ENCODE assay signal across 8 mouse cellular contexts in the genomic region with DNA sequence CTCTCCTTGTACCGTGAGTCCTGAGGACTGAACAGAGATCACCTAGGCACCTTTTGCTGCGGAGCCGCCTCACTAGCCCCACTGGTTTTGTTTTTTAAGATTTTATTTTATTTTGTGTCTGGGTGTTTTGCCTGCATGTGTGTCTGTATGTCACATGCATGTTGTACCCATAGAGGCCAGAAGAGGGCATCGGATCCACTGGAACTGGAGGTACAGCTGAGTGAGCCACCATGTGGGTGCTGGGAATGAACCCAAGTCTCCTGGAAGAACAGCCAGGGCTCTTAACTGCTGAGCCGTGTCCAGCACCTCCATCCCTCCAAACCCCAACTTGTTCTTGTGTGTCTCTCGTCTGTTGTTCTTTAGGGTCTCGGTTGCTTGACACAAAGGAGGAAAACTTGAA. TPM values are rescaled to one million over a fixed set of nuclear protein-coding genes. Genes with fewer than 3 reads are reported as not detected.
DNase-seq lines count a peak whose midpoint lies in the region; ATAC-seq and TF ChIP-seq lines count a peak whose summit lies in the region.
"Had no signal": no experiment of that assay in that cellular context is flagged by ENCODE, and none has a peak within 500 bp of the region (broad histone marks: within the 10 kb centered on the region; RNA-seq: fewer than 3 reads in every experiment).

No protein-coding gene starts in this region.

- H3K4me1 ChIP-seq in hindbrain, postnatal 0 days (ENCODE audit: insufficient read depth, low read length): no peaks in the 10 kb centered on the region
- H3K4me1 ChIP-seq in hindbrain, embryonic 13.5 days (replicated peaks): no peaks in the 10 kb centered on the region
- H3K4me1 ChIP-seq in thymus, adult 2 months (replicated peaks; ENCODE audit: control insufficient read depth, insufficient read depth, low read length): no peaks in the 10 kb centered on the region
- no peaks in the 10 kb centered on the region for H3K4me1 ChIP-seq in liver, postnatal 0 days (ENCODE audit: insufficient read depth)
- H3K4me1 ChIP-seq: embryonic facial prominence, embryonic 12.5 days had no signal

- H3K4me3 ChIP-seq in hindbrain, postnatal 0 days (ENCODE audit: low read length): no peak overlapping the region
- H3K4me3 ChIP-seq in hindbrain, embryonic 13.5 days: no peak overlapping the region
- no peak overlapping the region for H3K4me3 ChIP-seq in thymus, adult 2 months (ENCODE audit: control insufficient read depth, insufficient read depth, low read length)
- no peak overlapping the region for H3K4me3 ChIP-seq in liver, postnatal 0 days (ENCODE audit: low read depth, low read length)
- H3K4me3 ChIP-seq: embryonic facial prominence, embryonic 12.5 days had no signal

- H3K4me2 ChIP-seq in hindbrain, postnatal 0 days (ENCODE audit: low read depth, low read length): no peak overlapping the region
- no peak overlapping the region for H3K4me2 ChIP-seq in hindbrain, embryonic 13.5 days
- no peak overlapping the region for H3K4me2 ChIP-seq in liver, postnatal 0 days (ENCODE audit: low read depth, low read length)
- H3K4me2 ChIP-seq: embryonic facial prominence, embryonic 12.5 days had no signal

- H3K27me3 ChIP-seq in hindbrain, postnatal 0 days (ENCODE audit: insufficient read depth, low read length): no peaks in the 10 kb centered on the region
- no peaks in the 10 kb centered on the region for H3K27me3 ChIP-seq in hindbrain, embryonic 13.5 days
- no peaks in the 10 kb centered on the region for H3K27me3 ChIP-seq in thymus, adult 2 months (ENCODE audit: control insufficient read depth, insufficient read depth, low read length)
- no peaks in the 10 kb centered on the region for H3K27me3 ChIP-seq in liver, postnatal 0 days (ENCODE audit: insufficient read depth, low read length)
- H3K27me3 ChIP-seq: embryonic facial prominence, embryonic 12.5 days had no signal

- H3K9ac ChIP-seq in hindbrain, postnatal 0 days (replicated peaks; ENCODE audit: low read length): no peak overlapping the region
- H3K9ac ChIP-seq in hindbrain, embryonic 13.5 days: no peak overlapping the region
- H3K9ac ChIP-seq in liver, postnatal 0 days (replicated peaks): no peak overlapping the region
- H3K9ac ChIP-seq: embryonic facial prominence, embryonic 12.5 days had no signal

- TF ChIP-seq CTCF in hindbrain, postnatal 0 days (IDR thresholded peaks at IDR 0.05; ENCODE audit: low read depth): peak; percentile 68
- peak; percentile 61; the same call in 1 of the 2 replicates for TF ChIP-seq CTCF in thymus, adult 2 months (IDR thresholded peaks at IDR 0.05; ENCODE audit: borderline replicate concordance, control insufficient read depth, extremely low read depth, insufficient read depth, low read length, poor library complexity)
- peak; percentile 62 for TF ChIP-seq CTCF in liver, postnatal 0 days (IDR thresholded peaks at IDR 0.05; ENCODE audit: low read depth)

- H3K9me3 ChIP-seq in hindbrain, postnatal 0 days (ENCODE audit: low read length): no peaks in the 10 kb centered on the region
- H3K9me3 ChIP-seq in hindbrain, embryonic 13.5 days: no peaks in the 10 kb centered on the region
- no peaks in the 10 kb centered on the region for H3K9me3 ChIP-seq in liver, postnatal 0 days (ENCODE audit: low read length)
- H3K9me3 ChIP-seq: embryonic facial prominence, embryonic 12.5 days had no signal

- peak; percentile 69 for ATAC-seq in hindbrain, postnatal 0 days
- no peak for ATAC-seq in hindbrain, embryonic 13.5 days (ENCODE audit: low FRiP score)
- ATAC-seq in liver, postnatal 0 days: no peak

- H3K27ac ChIP-seq in hindbrain, postnatal 0 days: no peak overlapping the region
- no peak overlapping the region for H3K27ac ChIP-seq in hindbrain, embryonic 13.5 days
- H3K27ac ChIP-seq in thymus, adult 2 months (ENCODE audit: control insufficient read depth, insufficient read depth, low read length): no peak overlapping the region
- no peak overlapping the region for H3K27ac ChIP-seq in liver, postnatal 0 days (ENCODE audit: low read depth)
- H3K27ac ChIP-seq: embryonic facial prominence, embryonic 12.5 days had no signal

- TF ChIP-seq POLR2A in thymus, adult 2 months (IDR thresholded peaks at IDR 0.05; ENCODE audit: control insufficient read depth, extremely low read depth, insufficient read depth, low read length, poor library complexity): no peak

- DNase-seq in hindbrain, postnatal 0 days (ENCODE audit: low spot score): peak; percentile 74
- peak; percentile 55 for DNase-seq in thymus, adult 2 months
- DNase-seq in thymus, adult 18-20 months: no peak
- DNase-seq in cerebellum, postnatal 36 days: peak; percentile 42 to 59
- peak; percentile 52 for DNase-seq in liver, postnatal 0 days
- DNase-seq in urinary bladder, postnatal 36 days (ENCODE audit: low spot score in 2 of 2): no peak

- no peak for TF ChIP-seq EP300 in liver, postnatal 0 days (IDR thresholded peaks at IDR 0.05; ENCODE audit: low read depth)

- peaks cover 86% of the 10 kb centered on the region for H3K36me3 ChIP-seq in hindbrain, postnatal 0 days (ENCODE audit: insufficient read depth, low read length)
- peaks cover 97% of the 10 kb centered on the region for H3K36me3 ChIP-seq in hindbrain, embryonic 13.5 days
- H3K36me3 ChIP-seq in thymus, adult 2 months (ENCODE audit: control insufficient read depth, insufficient read depth, low read length): peaks cover 98% of the 10 kb centered on the region
- peaks cover 93% of the 10 kb centered on the region for H3K36me3 ChIP-seq in liver, postnatal 0 days (replicated peaks; ENCODE audit: insufficient read depth, low read length)

- WGBS in hindbrain, postnatal 0 days: 89% methylated on average over 7 of the region's 7 CpGs
- 94% methylated on average over 7 of the region's 7 CpGs for WGBS in hindbrain, embryonic 13.5 days
- WGBS in thymus, adult 2 months: 96% methylated on average over 7 of the region's 7 CpGs
- WGBS in liver, postnatal 0 days (ENCODE audit: insufficient replicate concordance): 92% methylated on average over 7 of the region's 7 CpGs

RNA-seq across cellular contexts. Expression of gene Chd4, which starts 15.1 kb away (rescaled TPM):
- 101 and 106 TPM in 2 replicates for total RNA-seq in hindbrain, postnatal 0 days (2014; rRNA removed)
- polyA plus RNA-seq in hindbrain, postnatal 0 days (2015; fragmentation: Nextera tagmentation; extraction: Ambion mirVana): 90.2 and 94.7 TPM in 2 replicates
- polyA plus RNA-seq in hindbrain, embryonic 13.5 days (2015; fragmentation: Nextera tagmentation; extraction: Ambion mirVana): 123 and 126 TPM in 2 replicates
- 127 and 211 TPM in 2 replicates for polyA plus RNA-seq in thymus, adult 2 months (2012; rRNA removed)
- polyA plus RNA-seq in liver, postnatal 0 days (2015; fragmentation: Nextera tagmentation; extraction: Ambion mirVana): 20.0 and 24.5 TPM in 2 replicates

RNA-seq across cellular contexts. Expression of gene Nop2, which starts 20.8 kb away (rescaled TPM):
- 33.9 and 34.2 TPM in 2 replicates for total RNA-seq in hindbrain, postnatal 0 days (2014; rRNA removed)
- 37.3 and 38.8 TPM in 2 replicates for polyA plus RNA-seq in hindbrain, postnatal 0 days (2015; fragmentation: Nextera tagmentation; extraction: Ambion mirVana)
- 47.9 and 48.6 TPM in 2 replicates for polyA plus RNA-seq in hindbrain, embryonic 13.5 days (2015; fragmentation: Nextera tagmentation; extraction: Ambion mirVana)
- 26.4 and 28.6 TPM in 2 replicates for polyA plus RNA-seq in thymus, adult 2 months (2012; rRNA removed)
- 23.2 and 24.8 TPM in 2 replicates for polyA plus RNA-seq in liver, postnatal 0 days (2015; fragmentation: Nextera tagmentation; extraction: Ambion mirVana)

RNA-seq across cellular contexts. Expression of gene Iffo1, which starts 34.1 kb away (rescaled TPM):
- total RNA-seq in hindbrain, postnatal 0 days (2014; rRNA removed): 29.1 and 30.5 TPM in 2 replicates
- 20.3 and 20.6 TPM in 2 replicates for polyA plus RNA-seq in hindbrain, postnatal 0 days (2015; fragmentation: Nextera tagmentation; extraction: Ambion mirVana)
- 17.2 and 19.7 TPM in 2 replicates for polyA plus RNA-seq in hindbrain, embryonic 13.5 days (2015; fragmentation: Nextera tagmentation; extraction: Ambion mirVana)
- 90.4 and 94.6 TPM in 2 replicates for polyA plus RNA-seq in thymus, adult 2 months (2012; rRNA removed)
- 4.2 and 4.8 TPM in 2 replicates for polyA plus RNA-seq in liver, postnatal 0 days (2015; fragmentation: Nextera tagmentation; extraction: Ambion mirVana)

RNA-seq across cellular contexts. Expression of gene Lpar5, which starts 43.2 kb away (rescaled TPM):
- total RNA-seq in hindbrain, postnatal 0 days (2014; rRNA removed): 0.75 and 1.8 TPM in 2 replicates
- 0.68 and 0.88 TPM in 2 replicates for polyA plus RNA-seq in hindbrain, postnatal 0 days (2015; fragmentation: Nextera tagmentation; extraction: Ambion mirVana)
- 0.55 and 0.65 TPM in 2 replicates for polyA plus RNA-seq in hindbrain, embryonic 13.5 days (2015; fragmentation: Nextera tagmentation; extraction: Ambion mirVana)
- polyA plus RNA-seq in thymus, adult 2 months (2012; rRNA removed): 35.7 and 40.0 TPM in 2 replicates
- polyA plus RNA-seq in liver, postnatal 0 days (2015; fragmentation: Nextera tagmentation; extraction: Ambion mirVana): 0.57 and 0.85 TPM in 2 replicates

RNA-seq across cellular contexts. Expression of gene Gapdh, which starts 55.3 kb away (rescaled TPM):
- total RNA-seq in hindbrain, postnatal 0 days (2014; rRNA removed): 2,711 and 2,736 TPM in 2 replicates
- 1,874 and 1,919 TPM in 2 replicates for polyA plus RNA-seq in hindbrain, postnatal 0 days (2015; fragmentation: Nextera tagmentation; extraction: Ambion mirVana)
- 1,320 and 1,327 TPM in 2 replicates for polyA plus RNA-seq in hindbrain, embryonic 13.5 days (2015; fragmentation: Nextera tagmentation; extraction: Ambion mirVana)
- polyA plus RNA-seq in thymus, adult 2 months (2012; rRNA removed): 3,688 and 4,326 TPM in 2 replicates
- 1,355 and 1,565 TPM in 2 replicates for polyA plus RNA-seq in liver, postnatal 0 days (2015; fragmentation: Nextera tagmentation; extraction: Ambion mirVana)

Comparison
In these comparisons a context has a peak if more than half of its experiments do, and no peak if none do; other contexts are left out.
1. DNase-seq: peak in hindbrain, postnatal 0 days (single experiment), thymus, adult 2 months (single experiment), cerebellum, postnatal 36 days (2 of 2) and liver, postnatal 0 days (single experiment); none in thymus, adult 18-20 months (0 of 2) and urinary bladder, postnatal 36 days (0 of 2).
2. Peak in every context shown above with its lines, with median percentiles within 50 percentile points of each other: CTCF ChIP-seq.